Mouse (Mus musculus): ENCODE measurements around the gene Bicra.

Bicra gene

GRCm38 (mm10) chr7:16012576-16013263, 35.0 kb downstream of the Bicra start:
- DNase-seq, result no peak

- DNase-seq, result no peak
Measured at GRCm38 (mm10) chr7:16011418-16012085, 36.2 kb downstream of the Bicra start.

GRCm38 (mm10) chr7:16010649-16011048, 37.1 kb downstream of the Bicra start:
- DNase-seq, result no peak

- no peak for DNase-seq
Measured at GRCm38 (mm10) chr7:16009636-16010035, 38.1 kb downstream of the Bicra start.

- DNase-seq, result no peak
Measured at GRCm38 (mm10) chr7:16005020-16005419, 42.7 kb downstream of the Bicra start.

- peak; percentile 29 for DNase-seq
Measured at GRCm38 (mm10) chr7:16004177-16004856, 43.4 kb downstream of the Bicra start.

GRCm38 (mm10) chr7:16003032-16003431, 44.7 kb downstream of the Bicra start:
- no peak for DNase-seq

GRCm38 (mm10) chr7:16002171-16002570, 45.5 kb downstream of the Bicra start:
- DNase-seq, result peak; percentile 83

- DNase-seq, result no peak
Measured at GRCm38 (mm10) chr7:16001691-16002090, 46.0 kb downstream of the Bicra start.

- DNase-seq, result no peak
Measured at GRCm38 (mm10) chr7:15993789-15994188, 53.9 kb downstream of the Bicra start.

GRCm38 (mm10) chr7:15993152-15993551, 54.6 kb downstream of the Bicra start:
- no peak for DNase-seq

GRCm38 (mm10) chr7:15991764-15992163, 56.0 kb downstream of the Bicra start:
- no peak for DNase-seq

- peak; percentile 51 for DNase-seq
Measured at GRCm38 (mm10) chr7:15987661-15988356, 59.9 kb downstream of the Bicra start.

GRCm38 (mm10) chr7:15982729-15983407, 64.9 kb downstream of the Bicra start:
- no peak for DNase-seq

GRCm38 (mm10) chr7:15981538-15981937, 66.2 kb downstream of the Bicra start:
- DNase-seq, result no peak

GRCm38 (mm10) chr7:15980246-15980645, 67.5 kb downstream of the Bicra start:
- peak; percentile 74 for DNase-seq

GRCm38 (mm10) chr7:15975904-15976303, 71.8 kb downstream of the Bicra start:
- no peak for DNase-seq

- no peak for DNase-seq
Measured at GRCm38 (mm10) chr7:15975451-15975850, 72.3 kb downstream of the Bicra start.

GRCm38 (mm10) chr7:15974712-15975111, 73.0 kb downstream of the Bicra start:
- peak; percentile 64 for DNase-seq

GRCm38 (mm10) chr7:15972247-15972646, 75.5 kb downstream of the Bicra start:
- DNase-seq, result no peak

- no peak for DNase-seq
Measured at GRCm38 (mm10) chr7:15969674-15970073, 78.0 kb downstream of the Bicra start.

GRCm38 (mm10) chr7:15968322-15968721, 79.4 kb downstream of the Bicra start:
- no peak for DNase-seq

- DNase-seq, result peak; percentile 47
Measured at GRCm38 (mm10) chr7:15967312-15967711, 80.4 kb downstream of the Bicra start, which contains the start of gene Ehd2. Ehd2 (minus strand) TSS chr7:15967567.
